Mouse (Mus musculus) liver, adult 2 months (tissue): ENCODE data around the gene Zfp57. TPM values are rescaled to one million over a fixed set of nuclear protein-coding genes. Genes with fewer than 3 reads are reported as not detected.

Experiments
- DNase-seq: peaks from one replicate; pipeline ENCODE4 v3.0.0-alpha.2; 2011; ENCODE audit warnings: low read depth, low spot score; ENCODE audit errors: extremely low read depth
- H3K27ac ChIP-seq: fragments of 200-500 bp; replicated peaks from 2 replicates; pipeline ENCODE4 v1.5.1; 2012; ENCODE audit warnings: low read depth, mild to moderate bottlenecking, control low read depth, inconsistent platforms, low read length; ENCODE audit not compliant: insufficient read depth
- H3K27me3 ChIP-seq: fragments of 200-500 bp; 2 replicates; pipeline ENCODE4 v1.6.1; 2012; ENCODE audit warnings: mild to moderate bottlenecking, moderate library complexity, low read length, inconsistent platforms; ENCODE audit not compliant: control insufficient read depth, insufficient read depth
- H3K36me3 ChIP-seq: fragments of 200-500 bp; 2 replicates; pipeline ENCODE4 v1.6.1; 2012; ENCODE audit warnings: low read length, inconsistent platforms; ENCODE audit not compliant: control insufficient read depth, insufficient read depth
- H3K4me1 ChIP-seq: fragments of 200-500 bp; 2 replicates; pipeline ENCODE4 v1.6.1; 2011; ENCODE audit warnings: low read length; ENCODE audit not compliant: control insufficient read depth, insufficient read depth
- H3K4me3 ChIP-seq: fragments of 200-500 bp; 2 replicates; pipeline ENCODE4 v1.5.1; 2011; ENCODE audit warnings: low read depth, mild to moderate bottlenecking, control low read depth, low read length, moderate library complexity; ENCODE audit not compliant: insufficient read depth
- H3K79me2 ChIP-seq: fragments of 200-500 bp; 2 replicates; pipeline ENCODE4 v1.6.1; 2012; ENCODE audit warnings: inconsistent platforms, mild to moderate bottlenecking, low read length, moderate library complexity; ENCODE audit not compliant: control insufficient read depth, insufficient read depth
- H3K9ac ChIP-seq: fragments of 200-500 bp; 2 replicates; pipeline ENCODE4 v1.6.1; 2012; ENCODE audit warnings: low read depth, mild to moderate bottlenecking, control low read depth, inconsistent platforms, low read length
- CTCF ChIP-seq: fragments of 200-500 bp; IDR thresholded peaks from 2 replicates; pipeline ENCODE4 v1.5.1; 2011; ENCODE audit warnings: low read depth, low read length, control low read depth
- POLR2A ChIP-seq: fragments of 200-500 bp; IDR thresholded peaks from 2 replicates; pipeline ENCODE4 v1.6.1; 2011; ENCODE audit warnings: low read length, control low read depth; ENCODE audit not compliant: insufficient read depth; ENCODE audit errors: extremely low read depth
- WGBS: fragments of 180-500 bp; shearing (Covaris S2); methylation state at CpG from one replicate; pipeline ENCODE4 v1.1.7; 2018; 5-methylcytosine and 5-hydroxymethylcytosine counted together
- polyA plus RNA-seq: library from polyadenylated mRNA; depleted of rRNA; stranded (reverse); fragments of >200 nt; gene quantifications from 2 replicates; pipeline ENCODE4 v1.2.3, GENCODE M21; 2012; rRNA removed
- total RNA-seq: library from RNA; depleted of rRNA; stranded (reverse); fragments of >200 nt; gene quantifications from 2 replicates; pipeline ENCODE4 v1.2.3, GENCODE M21; 2014; rRNA removed

Gene Zfp57
- total RNA-seq: 0.65 and 1.0 TPM in 2 replicates
- polyA plus RNA-seq: 0.26 and 0.59 TPM in 2 replicates

DNA sequence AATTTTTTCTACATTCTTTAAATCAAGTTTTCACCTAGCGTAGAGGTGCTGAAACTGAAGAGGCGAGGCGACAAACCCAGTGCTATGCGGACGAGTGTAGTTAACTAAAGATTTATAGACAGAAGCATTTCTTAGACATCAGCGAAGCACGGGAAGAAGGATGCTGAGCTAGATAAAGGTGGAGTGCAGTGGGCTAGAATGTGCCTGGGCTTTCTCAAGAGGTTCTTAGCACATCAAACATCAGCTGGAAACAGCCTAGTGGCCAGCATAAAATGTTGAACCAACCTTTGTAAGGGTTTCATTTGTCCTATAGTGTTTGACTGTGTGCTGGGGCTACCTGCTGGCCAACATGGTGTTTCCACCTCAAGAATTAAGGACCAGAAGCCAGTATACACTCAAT is at the start of gene Zfp57:
TSS of gene Zfp57 (plus strand) at position 301 of the 400 bp plus-strand sequence.
- Histone ChIP-seq H3K4me1 (peaks cover 3% of the 10 kb centered on the region), H3K79me2 (no peaks in the 10 kb centered on the region), H3K27ac (no peak within 1 kb of the TSS), H3K27me3 (0 out of 2 replicates have a peak, but pooled peaks cover 5% of the 10 kb centered on the region), H3K4me3 (no peak within 1 kb of the TSS), H3K9ac (no peak within 1 kb of the TSS), H3K36me3 (no peaks in the 10 kb centered on the region)
- TF ChIP-seq CTCF (no peak), POLR2A (no peak)
- WGBS: 95% methylated on average over 7 of the region's 7 CpGs
- no peak for DNase-seq

DNA sequence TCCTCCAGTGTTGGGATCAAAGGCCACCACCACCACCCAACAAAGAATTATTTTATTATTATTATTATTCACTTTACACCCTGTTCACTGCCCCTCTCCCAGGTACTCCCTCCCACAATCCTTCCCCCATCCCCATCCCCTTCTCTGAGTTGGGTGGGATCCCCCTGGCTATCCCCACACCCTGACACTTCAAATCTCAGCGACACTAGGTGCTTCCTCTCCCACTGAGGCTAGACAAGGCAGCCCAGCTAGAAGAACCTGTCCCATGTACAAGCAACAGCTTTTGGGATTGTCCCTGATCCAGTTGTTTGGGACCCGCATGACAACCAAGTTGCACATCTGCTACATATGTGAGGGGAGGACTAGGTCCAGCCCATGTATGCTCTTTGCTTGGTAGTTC is 48.3 kb upstream of the Zfp57 start:
- Histone ChIP-seq H3K27me3 (no peaks in the 10 kb centered on the region), H3K4me1 (peaks cover 3% of the 10 kb centered on the region), H3K27ac (no peak overlapping the region), H3K4me3 (no peak overlapping the region), H3K9ac (no peak overlapping the region), H3K36me3 (peaks cover 10% of the 10 kb centered on the region; the same call in 1 of the 2 replicates), H3K79me2 (no peaks in the 10 kb centered on the region; the same call in 1 of the 2 replicates)
- DNase-seq: no peak
- TF ChIP-seq CTCF (no peak), POLR2A (no peak)
- WGBS: 98% methylated on average over 2 of the region's 2 CpGs

DNA sequence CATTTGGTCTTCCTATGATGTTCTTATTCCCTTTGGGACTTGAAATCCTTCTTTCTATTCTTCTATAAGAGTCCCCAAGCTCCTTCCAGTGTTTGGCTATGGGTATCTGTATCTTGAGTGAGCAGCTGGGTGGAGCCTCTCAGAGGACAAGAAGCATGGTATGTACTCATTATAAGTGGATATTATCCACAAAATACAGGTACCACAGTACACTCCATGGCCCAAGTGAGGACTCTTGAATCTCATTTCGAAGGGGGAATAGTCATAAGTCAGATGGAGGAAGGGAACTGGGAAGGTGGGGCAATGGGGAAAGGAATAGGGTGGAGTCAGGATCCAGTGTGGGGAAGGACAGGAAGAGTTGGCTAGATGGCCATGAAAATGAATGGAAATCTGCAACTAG is 47.9 kb upstream of the Zfp57 start:
- Histone ChIP-seq H3K36me3 (peaks cover 10% of the 10 kb centered on the region; the same call in 1 of the 2 replicates), H3K27ac (no peak overlapping the region), H3K9ac (no peak overlapping the region), H3K27me3 (no peaks in the 10 kb centered on the region), H3K4me3 (no peak overlapping the region), H3K4me1 (peaks cover 4% of the 10 kb centered on the region), H3K79me2 (no peaks in the 10 kb centered on the region; the same call in 1 of the 2 replicates)
- 89% methylated on average over 1 of the region's 1 CpGs for whole genome bisulfite sequencing
- TF ChIP-seq CTCF: no peak
- no peak for TF ChIP-seq POLR2A
- DNase-seq: no peak

DNA sequence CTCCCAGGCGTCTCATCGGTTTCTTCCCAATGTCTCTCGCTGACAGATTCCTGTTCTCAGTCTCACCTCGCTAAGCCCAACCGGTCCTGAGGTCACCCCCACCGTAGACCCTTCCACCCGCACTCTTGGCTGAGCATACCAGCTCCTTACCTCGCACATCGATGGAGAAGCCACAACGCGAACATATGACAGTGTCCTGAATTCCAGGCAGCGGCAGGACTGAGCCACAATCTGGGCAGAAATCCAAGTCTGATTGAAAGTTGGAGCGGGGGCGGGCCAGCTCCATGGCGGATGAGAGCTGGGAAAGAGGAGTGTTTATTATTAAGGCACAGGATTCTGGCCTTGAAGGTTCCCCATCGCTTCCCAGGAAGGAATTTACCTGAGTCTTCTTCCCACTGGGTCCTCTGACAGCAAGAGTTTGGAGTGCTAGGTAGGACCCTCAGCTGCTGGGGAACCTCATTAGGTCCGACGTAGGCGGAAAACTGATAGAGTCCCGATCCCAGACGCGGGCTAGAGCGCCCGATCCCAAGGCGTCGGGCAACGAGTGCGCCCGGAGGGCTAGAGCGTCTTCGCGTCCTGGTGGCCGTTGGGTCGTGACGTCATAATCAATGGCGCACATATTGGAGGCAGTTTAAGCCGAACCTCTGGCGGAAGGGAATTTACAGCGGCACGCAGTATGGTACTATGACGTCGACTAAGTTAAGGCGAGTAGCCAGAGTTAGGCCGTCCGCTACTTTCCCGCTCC is 42.8 kb upstream of the Zfp57 start, which contains the start of the genes Znrd1 and Znrd1as:
TSS of gene Znrd1 (minus strand) at position 561 of the 745 bp plus-strand sequence.
TSS of gene Znrd1as (plus strand) at position 594 of the 745 bp plus-strand sequence.
- Histone ChIP-seq H3K79me2 (no peaks in the 10 kb centered on the region; the same call in 1 of the 2 replicates), H3K36me3 (peaks cover 9% of the 10 kb centered on the region; the same call in 1 of the 2 replicates), H3K4me3 (peak within 1 kb of the TSS; percentile 70), H3K4me1 (peaks cover 8% of the 10 kb centered on the region), H3K9ac (peak within 1 kb of the TSS; percentile 82), H3K27me3 (no peaks in the 10 kb centered on the region), H3K27ac (peak within 1 kb of the TSS; percentile 80)
- WGBS: under 1% methylated on average over 46 of the region's 46 CpGs
- DNase-seq: peak; percentile 94
- TF ChIP-seq CTCF (no peak), POLR2A (peak; percentile 51; the same call in 1 of the 2 replicates)

DNA sequence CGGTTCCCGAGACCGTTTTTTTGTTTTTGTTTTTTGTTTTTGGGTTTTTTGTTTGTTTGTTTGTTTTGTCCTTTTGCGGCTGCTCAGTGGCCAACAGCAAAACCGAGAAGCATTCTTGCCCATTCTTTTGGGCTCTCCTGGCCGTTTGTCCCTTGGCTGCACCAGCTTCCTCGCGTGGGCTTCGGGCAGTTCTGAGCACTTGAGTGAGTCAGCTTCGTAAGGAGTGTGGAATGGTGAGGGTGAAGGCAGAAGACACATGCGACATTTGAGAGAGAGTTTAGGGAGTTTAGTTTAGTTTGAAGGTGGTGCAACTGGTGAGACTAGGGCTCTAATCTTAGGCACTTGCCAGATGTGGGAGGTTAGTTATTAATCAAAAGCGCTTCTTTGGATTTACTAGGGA is 42.1 kb upstream of the Zfp57 start:
- peak overlapping the region; percentile 70 for H3K4me3 ChIP-seq
- H3K36me3 ChIP-seq: peaks cover 12% of the 10 kb centered on the region; the same call in 1 of the 2 replicates
- peak overlapping the region; percentile 64 for H3K27ac ChIP-seq
- TF ChIP-seq POLR2A (no peak), CTCF (no peak)
- peak; percentile 33 for DNase-seq
- no peaks in the 10 kb centered on the region; the same call in 1 of the 2 replicates for H3K79me2 ChIP-seq
- peak overlapping the region; percentile 82 for H3K9ac ChIP-seq
- H3K27me3 ChIP-seq: no peaks in the 10 kb centered on the region
- H3K4me1 ChIP-seq: peaks cover 8% of the 10 kb centered on the region
- 6% methylated on average over 12 of the region's 12 CpGs for WGBS
